ENCODE assay signal across 26 mouse cellular contexts in genomic region chr2:158705529-158705928, GRCm38 (mm10). TPM values are rescaled to one million over a fixed set of nuclear protein-coding genes. Genes with fewer than 3 reads are reported as not detected.
DNase-seq lines count a peak whose midpoint lies in the region; ATAC-seq and TF ChIP-seq lines count a peak whose summit lies in the region.
"Had no signal": no experiment of that assay in that cellular context is flagged by ENCODE, and none has a peak within 500 bp of the region (broad histone marks: within the 10 kb centered on the region; RNA-seq: fewer than 3 reads in every experiment).

No protein-coding gene starts in this region.

- no peak for TF ChIP-seq EP300 in lung, postnatal 0 days (IDR thresholded peaks at IDR 0.05)

- DNase-seq in spleen, adult 2 months (ENCODE audit: low read depth in 1 of 2, low spot score in 2 of 2) = no peak
- DNase-seq in spleen, adult 18-20 months = no peak
- peak; percentile 74 for DNase-seq in induced T-regulatory cell, adult 2 months (ENCODE audit: low read depth)
- DNase-seq in lung, postnatal 0 days (ENCODE audit: low spot score) = no peak
- DNase-seq in heart, postnatal 36 days = no peak
- no peak for DNase-seq in left cerebral cortex, adult 11 months (ENCODE audit: low spot score)
- DNase-seq: adrenal gland, adult 8-10 months; adrenal gland, postnatal 25 days; cerebellum, adult 11-12 months; cerebellum, adult 8-10 months; cerebellum, postnatal 10 days; cerebellum, postnatal 36 days; embryo, embryonic 11 days; gastrocnemius, postnatal 25 days; heart, adult 2 months; heart, postnatal 14 days had no signal

- TF ChIP-seq POLR2A in spleen, adult 2 months (IDR thresholded peaks at IDR 0.05; ENCODE audit: low read depth, low read length) = no peak

- no peak overlapping the region for H3K4me3 ChIP-seq in spleen, adult 2 months (ENCODE audit: extremely low read depth, insufficient read depth, insufficient read length)
- H3K4me3 ChIP-seq in lung, postnatal 0 days (ENCODE audit: low read depth, low read length) = no peak overlapping the region
- H3K4me3 ChIP-seq: embryonic facial prominence, embryonic 10.5 days; embryonic facial prominence, embryonic 13.5 days; erythroblast, embryonic 14.5 days; forebrain, embryonic 12.5 days; forebrain, embryonic 15.5 days; heart, adult 2 months; heart, embryonic 10.5 days; heart, embryonic 13.5 days; hindbrain, embryonic 12.5 days; hindbrain, embryonic 15.5 days had no signal

- no peak for TF ChIP-seq CTCF in spleen, adult 2 months (IDR thresholded peaks at IDR 0.05; ENCODE audit: extremely low read depth, insufficient read depth, insufficient read length, insufficient replicate concordance)
- TF ChIP-seq CTCF in lung, postnatal 0 days (IDR thresholded peaks at IDR 0.05) = no peak

- H3K27me3 ChIP-seq in spleen, adult 2 months (ENCODE audit: control insufficient read depth, insufficient read depth, low read length) = no peaks in the 10 kb centered on the region
- no peaks in the 10 kb centered on the region for H3K27me3 ChIP-seq in lung, postnatal 0 days (replicated peaks; ENCODE audit: insufficient read depth, low read length)
- H3K27me3 ChIP-seq: embryonic facial prominence, embryonic 13.5 days; forebrain, embryonic 15.5 days; heart, embryonic 13.5 days; hindbrain, embryonic 12.5 days; hindbrain, embryonic 15.5 days had no signal

- no peaks in the 10 kb centered on the region for H3K9me3 ChIP-seq in lung, postnatal 0 days (ENCODE audit: low read length)
- H3K9me3 ChIP-seq: embryonic facial prominence, embryonic 10.5 days; embryonic facial prominence, embryonic 13.5 days; forebrain, embryonic 12.5 days; forebrain, embryonic 15.5 days; heart, embryonic 10.5 days; heart, embryonic 13.5 days; hindbrain, embryonic 12.5 days; hindbrain, embryonic 15.5 days had no signal

- H3K4me1 ChIP-seq in spleen, adult 2 months (ENCODE audit: control insufficient read depth, insufficient read depth, insufficient read length) = peaks cover 42% of the 10 kb centered on the region; the same call in 1 of the 2 replicates
- peaks cover 4% of the 10 kb centered on the region; the same call in 1 of the 2 replicates for H3K4me1 ChIP-seq in lung, postnatal 0 days (ENCODE audit: insufficient read depth, low read depth, low read length)
- H3K4me1 ChIP-seq: embryonic facial prominence, embryonic 10.5 days; embryonic facial prominence, embryonic 13.5 days; forebrain, embryonic 12.5 days; forebrain, embryonic 15.5 days; heart, embryonic 10.5 days; heart, embryonic 13.5 days; hindbrain, embryonic 12.5 days; hindbrain, embryonic 15.5 days had no signal

- H3K4me2 ChIP-seq in lung, postnatal 0 days (replicated peaks; ENCODE audit: low read depth, low read length) = no peak overlapping the region
- H3K4me2 ChIP-seq: embryonic facial prominence, embryonic 13.5 days; forebrain, embryonic 12.5 days; forebrain, embryonic 15.5 days; heart, embryonic 13.5 days; hindbrain, embryonic 12.5 days; hindbrain, embryonic 15.5 days had no signal

- H3K27ac ChIP-seq in spleen, adult 2 months (ENCODE audit: insufficient read depth, low read length) = peak overlapping the region; percentile 71
- H3K27ac ChIP-seq in lung, postnatal 0 days (ENCODE audit: low read length) = no peak overlapping the region
- H3K27ac ChIP-seq: embryonic facial prominence, embryonic 10.5 days; embryonic facial prominence, embryonic 13.5 days; forebrain, embryonic 12.5 days; forebrain, embryonic 15.5 days; heart, adult 2 months; heart, embryonic 10.5 days; heart, embryonic 13.5 days; hindbrain, embryonic 12.5 days; hindbrain, embryonic 15.5 days had no signal

- H3K9ac ChIP-seq in lung, postnatal 0 days (replicated peaks; ENCODE audit: low read depth) = no peak overlapping the region
- H3K9ac ChIP-seq: embryonic facial prominence, embryonic 13.5 days; forebrain, embryonic 12.5 days; forebrain, embryonic 15.5 days; heart, embryonic 13.5 days; hindbrain, embryonic 12.5 days; hindbrain, embryonic 15.5 days had no signal

- WGBS in spleen, adult 2 months = 68% methylated on average over 6 of the region's 6 CpGs
- WGBS in lung, postnatal 0 days = 79% methylated on average over 6 of the region's 6 CpGs

- peak; percentile 44 for ATAC-seq in CD4-positive, CD25-positive, alpha-beta regulatory T cell, adult 4 months
- ATAC-seq in lung, postnatal 0 days = no peak
- ATAC-seq: forebrain, embryonic 15.5 days had no signal

- intact Hi-C loops in heart, postnatal 36 days (cut with DNase I) = no loop called here

- peaks cover 8% of the 10 kb centered on the region for H3K36me3 ChIP-seq in spleen, adult 2 months (ENCODE audit: control insufficient read depth, insufficient read depth, low read length)
- no peaks in the 10 kb centered on the region for H3K36me3 ChIP-seq in lung, postnatal 0 days (ENCODE audit: insufficient read depth, low read length)
- H3K36me3 ChIP-seq: embryonic facial prominence, embryonic 10.5 days; embryonic facial prominence, embryonic 13.5 days; forebrain, embryonic 12.5 days; forebrain, embryonic 15.5 days; heart, embryonic 10.5 days; heart, embryonic 13.5 days; hindbrain, embryonic 12.5 days; hindbrain, embryonic 15.5 days had no signal

RNA-seq across cellular contexts. Expression of gene Ppp1r16b, which starts 40.3 kb away (rescaled TPM):
- polyA plus RNA-seq in spleen, adult 2 months (2012; rRNA removed) = 17.6 and 18.6 TPM in 2 replicates
- polyA plus RNA-seq in CD4-positive, CD25-positive, alpha-beta regulatory T cell, adult 4 months (2017; shearing (Covaris generic)) = 100 to 1,000 TPM; 121 to 150 TPM
- 30.6 and 48.6 TPM in 2 replicates for polyA plus RNA-seq in lung, postnatal 0 days (2015; fragmentation: Nextera tagmentation; extraction: Ambion mirVana)
- total RNA-seq in heart, postnatal 36 days (2021) = 10 to 100 TPM; 11.3 to 13.4 TPM
